Mouse (Mus musculus) bone marrow, adult 2 months (tissue): ENCODE measurements at regions not wholly inside any gene's neighbourhood (a gene's known extent, or its start where the extent isn't known, plus 50 kb on each side); places are given as distances from the start of the nearest gene placed in this dataset.

ENCODE experiments used
- H3K27ac ChIP-seq: fragments of 200-500 bp; 2 replicates; pipeline ENCODE4 v1.5.1; 2012; ENCODE audit warnings: low read depth, mild to moderate bottlenecking, control low read depth, inconsistent platforms, low read length; ENCODE audit not compliant: control insufficient read depth, poor library complexity, insufficient read depth
- H3K4me1 ChIP-seq: fragments of 200-500 bp; 2 replicates; pipeline ENCODE4 v1.6.1; 2011; ENCODE audit warnings: low read length; ENCODE audit not compliant: control insufficient read depth, insufficient read depth
- H3K4me3 ChIP-seq: fragments of 200-500 bp; replicated peaks from 2 replicates; pipeline ENCODE3; 2011; ENCODE audit warnings: mild to moderate bottlenecking, low read depth, low read length, control low read depth; ENCODE audit not compliant: control insufficient read depth
- CTCF ChIP-seq: fragments of 200-500 bp; IDR thresholded peaks from 2 replicates; pipeline ENCODE4 v1.5.1; 2011; ENCODE audit warnings: low read length, control low read depth; ENCODE audit not compliant: control insufficient read depth, insufficient read depth
- POLR2A ChIP-seq: fragments of 200-500 bp; IDR thresholded peaks from 2 replicates; pipeline ENCODE4 v1.6.1; 2011; ENCODE audit warnings: low read depth, mild to moderate bottlenecking, control low read depth, low read length, borderline replicate concordance; ENCODE audit not compliant: control insufficient read depth
- WGBS: fragments of 180-500 bp; shearing (Covaris S2); methylation state at CpG from one replicate; pipeline ENCODE4 v1.1.7; 2018; 5-methylcytosine and 5-hydroxymethylcytosine counted together

GRCm38 (mm10) chr9:120808741-120809425 is 120.1 kb upstream of the Ctnnb1 start:
- 53% methylated on average over 4 of the region's 4 CpGs for WGBS
- Histone ChIP-seq H3K4me1 (no peaks in the 10 kb centered on the region), H3K27ac (no peak overlapping the region), H3K4me3 (no peak overlapping the region)
- TF ChIP-seq CTCF (no peak), POLR2A (no peak)

DNA sequence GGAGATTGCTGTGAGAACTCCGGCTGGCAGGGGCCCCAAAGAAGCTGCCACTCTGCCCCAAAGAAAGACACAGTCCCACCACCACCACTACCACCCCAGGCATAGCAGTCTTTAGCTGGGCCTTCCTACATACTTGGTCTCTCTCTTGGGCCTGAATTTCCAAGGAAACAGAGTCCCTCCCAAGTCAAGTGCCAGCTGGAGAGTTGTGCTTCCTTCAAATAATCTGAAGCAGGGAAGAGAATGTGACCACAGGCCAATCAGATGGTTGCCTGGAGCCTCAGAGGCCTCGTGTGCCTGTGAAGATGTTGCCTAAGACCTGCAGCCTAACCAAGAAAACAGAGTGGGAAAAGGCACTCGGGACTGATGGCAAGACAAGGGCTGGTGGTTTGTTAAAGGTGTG is 117.5 kb upstream of the Ctnnb1 start:
- Histone ChIP-seq H3K4me3 (no peak overlapping the region), H3K27ac (no peak overlapping the region), H3K4me1 (no peaks in the 10 kb centered on the region)
- WGBS, result 60% methylated on average over 3 of the region's 3 CpGs
- TF ChIP-seq POLR2A (no peak), CTCF (no peak)

GRCm38 (mm10) chr9:120812667-120813210 is 116.3 kb upstream of the Ctnnb1 start:
- Histone ChIP-seq H3K4me3 (no peak overlapping the region), H3K4me1 (no peaks in the 10 kb centered on the region), H3K27ac (no peak overlapping the region)
- TF ChIP-seq POLR2A (no peak), CTCF (no peak)
- 85% methylated on average over 17 of the region's 17 CpGs for WGBS

DNA sequence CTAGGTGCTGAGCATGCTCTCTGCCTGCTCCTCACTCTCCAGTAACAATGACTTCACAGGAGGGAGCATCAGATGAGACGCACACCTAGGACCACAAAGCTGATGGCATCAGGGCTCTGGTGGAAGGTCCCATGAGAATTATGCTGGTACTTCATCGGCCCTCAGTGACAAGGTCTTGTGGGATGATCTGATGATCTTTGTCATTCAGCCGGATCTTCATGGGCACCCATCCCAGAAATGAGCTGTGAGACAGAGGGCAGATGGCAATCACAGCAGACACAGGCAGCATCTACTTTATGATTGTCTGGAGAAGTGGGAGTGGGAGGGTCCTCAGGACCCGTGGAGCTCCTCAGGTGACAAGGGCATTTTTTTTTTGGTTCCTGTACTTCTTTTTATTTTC is 114.7 kb upstream of the Ctnnb1 start:
- TF ChIP-seq POLR2A, result no peak
- no peak overlapping the region for H3K27ac ChIP-seq
- H3K4me3 ChIP-seq, result no peak overlapping the region
- WGBS, result 47% methylated on average over 4 of the region's 4 CpGs
- no peaks in the 10 kb centered on the region for H3K4me1 ChIP-seq

DNA sequence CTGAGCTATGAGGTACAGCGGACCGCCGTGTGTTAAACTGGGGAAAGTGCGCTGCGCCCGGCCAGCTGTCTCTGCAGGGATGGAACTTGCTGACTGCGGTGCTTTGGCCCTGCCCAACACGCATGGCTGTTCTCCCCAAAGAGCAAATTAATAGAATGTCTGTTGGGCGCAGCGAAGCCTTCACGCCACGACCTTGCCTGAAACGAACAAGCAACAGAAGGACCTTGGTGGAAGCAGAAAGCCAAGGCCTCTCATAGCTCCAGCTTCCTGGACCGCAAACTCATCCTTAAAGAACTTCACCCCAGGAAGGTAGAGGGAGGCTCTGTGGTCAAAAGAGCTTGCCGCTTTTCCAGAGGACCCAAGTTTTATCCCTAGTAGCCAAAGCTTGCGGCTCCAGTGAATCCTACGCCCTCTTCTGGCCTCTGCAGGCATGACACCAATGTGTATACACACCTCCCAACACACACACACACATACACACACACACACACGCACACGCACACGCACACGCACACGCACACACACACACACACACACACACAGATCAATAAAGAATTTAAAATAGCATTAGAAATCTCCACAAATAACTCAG is 110.2 kb upstream of the Ctnnb1 start:
- Histone ChIP-seq H3K4me1 (no peaks in the 10 kb centered on the region), H3K27ac (no peak overlapping the region)
- WGBS, result 92% methylated on average over 22 of the region's 22 CpGs

GRCm38 (mm10) chr9:120820892-120821291 is 108.1 kb upstream of the Ctnnb1 start:
- 89% methylated on average over 6 of the region's 6 CpGs for WGBS
- H3K4me3 ChIP-seq, result no peak overlapping the region
- TF ChIP-seq CTCF (no peak), POLR2A (no peak)
- H3K27ac ChIP-seq, result no peak overlapping the region
- no peaks in the 10 kb centered on the region; the same call in 1 of the 2 replicates for H3K4me1 ChIP-seq

More for the DNA sequence above, 110.2 kb upstream of the Ctnnb1 start:
- TF ChIP-seq POLR2A (no peak), CTCF (no peak)
- no peak overlapping the region for H3K4me3 ChIP-seq

- H3K4me1 ChIP-seq, result no peaks in the 10 kb centered on the region; the same call in 1 of the 2 replicates
- WGBS, result 73% methylated on average over 6 of the region's 6 CpGs
- H3K27ac ChIP-seq, result no peak overlapping the region
- TF ChIP-seq CTCF, result no peak
- no peak for TF ChIP-seq POLR2A
- H3K4me3 ChIP-seq, result no peak overlapping the region
Observed at GRCm38 (mm10) chr9:120823397-120823796, 105.6 kb upstream of the Ctnnb1 start.

GRCm38 (mm10) chr9:120826266-120826665 is 102.8 kb upstream of the Ctnnb1 start:
- WGBS, result 16% methylated on average over 4 of the region's 4 CpGs
- no peak for TF ChIP-seq POLR2A
- TF ChIP-seq CTCF, result no peak
- H3K27ac ChIP-seq, result no peak overlapping the region
- H3K4me1 ChIP-seq, result no peaks in the 10 kb centered on the region; the same call in 1 of the 2 replicates
- no peak overlapping the region for H3K4me3 ChIP-seq
